Mouse (Mus musculus) kidney, adult 2 months (tissue): ENCODE measurements at regions not wholly inside any gene's neighbourhood (a gene's known extent, or its start where the extent isn't known, plus 50 kb on each side); places are given as distances from the start of the nearest gene placed in this dataset.

Experiments used
- CTCF ChIP-seq: fragments of 200-500 bp; conservative IDR thresholded peaks from 2 replicates; pipeline ENCODE4 v1.5.1; 2011; ENCODE audit warnings: low read depth, mild to moderate bottlenecking, control low read depth, low read length, moderate library complexity, mixed read lengths; ENCODE audit not compliant: insufficient read depth, insufficient read length
- POLR2A ChIP-seq: fragments of 200-500 bp; IDR thresholded peaks from one replicate; pipeline ENCODE4 v1.6.1; 2011; ENCODE audit warnings: low read depth, low read length, control low read depth

GRCm38 (mm10) chr2:144192428-144192827 is 78.0 kb upstream of the Mgme1 start:
- TF ChIP-seq CTCF: no peak
- TF ChIP-seq POLR2A: no peak
